Mouse (Mus musculus) frontal cortex, postnatal 14 days (tissue): ENCODE results near the gene Snx29.
A peak's percentile ranks its signal among the peaks of the same experiment; 100 is the strongest.

Experiments used
- DNase-seq, 2 experiments: peaks; one replicate each; pipeline ENCODE4 v3.0.0; 2022; ENCODE audit warnings: low spot score in 2 of 2

Snx29 gene

GRCm38 (mm10) chr16:11589782-11590695 lies 267.3 kb downstream of the Snx29 start:
- no peak for DNase-seq

GRCm38 (mm10) chr16:11596599-11596998 lies 273.9 kb downstream of the Snx29 start:
- DNase-seq, result no peak

DNA sequence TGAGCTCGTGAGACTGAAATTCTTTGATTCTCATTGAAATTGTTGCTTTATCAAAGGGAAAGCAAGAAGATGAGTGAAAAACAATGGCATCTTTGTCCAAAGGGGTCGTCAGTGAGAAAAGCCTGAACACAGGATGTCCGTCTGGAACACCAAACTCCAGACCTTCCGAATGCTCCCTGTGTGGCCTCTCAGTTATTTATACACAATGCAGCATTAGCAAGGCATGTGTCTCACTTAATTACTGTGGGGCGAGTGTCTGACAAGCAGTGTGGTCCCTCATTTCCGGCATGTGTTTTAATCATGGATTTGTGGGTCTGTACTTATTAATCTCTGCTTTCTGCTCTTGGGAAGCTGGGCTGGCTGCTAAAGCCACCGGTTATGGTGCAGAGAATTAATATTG lies 275.1 kb downstream of the Snx29 start:
- no peak for DNase-seq

- no peak for DNase-seq
These were observed 276.8 kb downstream of the Snx29 start for GRCm38 (mm10) chr16:11599523-11599922.

GRCm38 (mm10) chr16:11601336-11602082 lies 278.8 kb downstream of the Snx29 start:
- DNase-seq, result no peak

DNA sequence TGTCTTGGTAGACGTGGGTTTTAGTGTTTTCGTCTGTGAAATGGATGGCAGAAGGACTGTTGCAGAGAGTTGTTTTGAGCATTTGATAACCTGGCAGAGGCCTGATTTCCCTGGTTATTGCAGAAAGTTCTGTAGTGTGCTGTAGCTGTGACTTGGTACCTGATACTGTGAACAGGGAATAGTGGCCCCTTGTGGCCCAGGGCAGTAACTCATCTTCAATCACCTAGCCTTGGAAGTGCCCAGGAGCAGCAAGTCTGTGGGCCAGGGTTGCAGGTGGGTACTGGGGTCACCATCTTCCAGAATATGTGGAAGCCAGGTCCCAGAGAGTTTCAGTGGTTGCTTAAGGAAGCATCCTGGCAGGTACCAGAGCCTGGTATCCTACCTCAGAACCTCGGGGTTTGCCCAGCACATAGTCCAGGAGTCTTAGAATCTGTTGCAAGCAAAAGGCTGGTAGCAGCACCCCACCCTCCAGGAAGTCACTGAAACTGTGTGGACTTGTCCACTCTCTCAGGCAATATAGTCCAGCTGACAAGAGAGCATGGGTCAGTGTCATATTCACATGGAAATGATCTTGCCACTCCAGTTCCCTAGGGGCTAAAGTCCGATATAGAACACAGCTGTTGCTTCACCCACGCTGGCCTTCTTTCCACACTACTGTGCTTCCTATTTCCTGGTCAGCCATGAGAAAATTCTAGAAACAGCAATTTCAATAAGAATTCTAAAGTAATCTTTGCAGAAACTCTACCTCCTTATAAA lies 281.1 kb downstream of the Snx29 start:
- DNase-seq, result no peak

GRCm38 (mm10) chr16:11612526-11613126 lies 289.9 kb downstream of the Snx29 start:
- DNase-seq, result no peak

DNA sequence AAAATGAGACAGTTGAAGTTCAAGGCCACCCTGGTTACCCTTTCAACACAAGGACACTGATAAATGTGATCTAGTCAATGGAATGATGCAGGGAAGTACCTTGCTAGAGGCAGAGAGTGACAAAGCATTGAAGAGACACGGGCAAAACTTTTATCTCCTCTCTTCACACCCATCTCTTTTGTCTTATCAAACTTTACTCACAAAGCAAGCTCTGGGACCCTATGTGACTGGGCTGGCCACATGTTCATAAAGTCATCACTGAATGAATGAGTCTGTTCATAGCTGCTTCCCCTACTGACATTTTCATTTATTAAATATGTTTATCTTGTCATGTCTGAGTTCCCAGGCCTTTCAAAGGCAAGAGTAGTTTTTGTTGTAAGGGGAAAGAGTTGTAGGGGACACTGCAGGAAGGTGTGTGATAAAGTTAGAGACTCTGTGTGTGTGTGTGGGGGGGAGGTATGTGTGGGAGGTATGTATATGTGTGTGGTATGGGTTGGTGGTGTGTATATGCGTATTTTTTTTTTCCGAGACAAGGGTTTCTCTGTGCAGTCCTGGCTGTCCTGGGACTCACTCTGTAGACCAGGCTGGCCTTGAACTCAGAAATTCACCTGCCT lies 291.8 kb downstream of the Snx29 start:
- DNase-seq, result no peak

- no peak for DNase-seq
These were observed 292.9 kb downstream of the Snx29 start for GRCm38 (mm10) chr16:11615633-11616032.

- DNase-seq, result no peak
These were observed 297.2 kb downstream of the Snx29 start for GRCm38 (mm10) chr16:11619951-11620350.

DNA sequence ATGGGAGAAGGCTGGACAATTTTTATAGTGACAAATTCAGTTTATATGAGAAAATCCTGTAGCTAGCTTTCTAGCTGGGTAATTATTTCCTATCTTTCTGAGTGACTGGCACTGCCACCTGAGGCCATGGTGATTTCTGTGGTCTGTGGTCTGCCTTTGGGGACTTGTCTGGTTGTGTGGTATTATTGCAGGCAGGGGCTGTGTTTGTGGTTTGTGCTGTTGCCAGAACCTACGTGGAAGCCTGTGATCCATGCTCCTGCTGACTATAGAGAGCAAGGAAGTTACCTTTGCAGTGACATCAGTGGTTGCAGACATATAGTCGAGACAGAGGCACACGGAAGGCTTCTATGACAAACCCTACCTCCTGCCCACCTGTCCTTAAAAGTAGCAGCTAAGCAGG lies 298.3 kb downstream of the Snx29 start:
- no peak for DNase-seq

GRCm38 (mm10) chr16:11621664-11622063 lies 299.0 kb downstream of the Snx29 start:
- DNase-seq, result no peak

- no peak for DNase-seq
These were observed 300.3 kb downstream of the Snx29 start for GRCm38 (mm10) chr16:11623032-11623431.

DNA sequence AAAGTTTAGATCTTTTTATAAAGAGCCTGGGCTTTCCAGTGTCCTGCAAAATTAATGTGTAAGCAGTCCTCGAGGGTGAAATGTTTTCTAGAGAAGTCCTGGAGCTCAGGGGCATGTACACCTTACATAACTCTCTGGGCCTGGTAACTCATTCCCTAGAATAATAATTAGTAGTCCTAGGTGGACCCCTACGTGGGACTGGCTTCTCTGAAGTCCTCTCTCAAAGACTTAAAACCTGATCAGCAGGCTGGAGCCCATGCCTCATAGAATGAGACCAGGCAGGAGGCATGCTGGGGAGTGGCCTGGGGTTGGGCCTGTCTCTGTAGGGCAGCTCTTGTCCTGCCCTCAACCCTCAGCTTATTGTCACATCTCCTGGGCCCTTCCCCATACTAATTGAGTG lies 301.4 kb downstream of the Snx29 start:
- no peak for DNase-seq

DNA sequence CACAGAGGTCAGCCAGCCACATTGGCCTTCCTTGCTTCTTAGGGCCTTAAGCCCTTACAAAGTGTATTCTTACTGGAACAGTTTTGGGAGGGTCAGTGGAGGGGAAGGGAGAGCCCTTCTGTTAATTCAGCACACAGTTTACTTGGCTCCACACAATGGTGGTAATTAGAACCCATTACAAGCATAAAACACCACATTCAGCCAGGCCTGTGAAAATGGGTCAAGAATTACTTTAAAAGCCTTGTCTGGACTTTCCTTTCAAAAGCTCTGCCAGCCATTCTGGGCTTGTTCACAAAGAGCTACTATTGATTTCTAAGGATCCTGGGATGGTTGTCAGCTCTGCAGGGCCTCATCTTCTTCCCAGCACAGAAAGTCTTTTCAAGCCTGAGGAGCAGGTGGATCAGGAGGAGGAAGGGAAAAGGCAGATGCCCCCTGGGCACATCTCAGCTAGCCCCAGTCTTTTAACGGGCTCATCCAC lies 303.3 kb downstream of the Snx29 start:
- peak in 1 of 2 experiments; percentile 28 for DNase-seq

DNA sequence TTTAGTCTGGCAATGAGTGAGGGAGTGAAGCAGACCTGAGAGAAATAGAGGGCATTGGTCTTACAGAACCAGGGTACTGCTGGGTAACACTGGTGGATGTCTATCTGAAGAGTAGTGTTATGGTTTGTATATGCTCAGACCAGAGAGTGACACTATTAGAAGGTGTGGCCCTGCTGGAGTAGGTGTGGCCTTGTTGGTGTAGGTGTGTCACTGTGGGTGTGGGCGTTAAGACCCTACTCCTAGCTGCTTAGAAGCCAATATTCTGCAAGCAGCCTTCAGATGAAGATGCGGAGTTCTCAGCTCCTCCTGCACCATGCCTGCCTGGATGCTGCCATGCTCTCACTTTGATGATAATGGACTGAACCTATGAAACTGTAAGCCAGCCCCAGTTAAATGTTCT lies 303.9 kb downstream of the Snx29 start:
- DNase-seq, result no peak

GRCm38 (mm10) chr16:11627866-11628638 lies 305.3 kb downstream of the Snx29 start:
- no peak for DNase-seq

- DNase-seq, result no peak
These were observed 307.0 kb downstream of the Snx29 start for GRCm38 (mm10) chr16:11629704-11630103.

DNA sequence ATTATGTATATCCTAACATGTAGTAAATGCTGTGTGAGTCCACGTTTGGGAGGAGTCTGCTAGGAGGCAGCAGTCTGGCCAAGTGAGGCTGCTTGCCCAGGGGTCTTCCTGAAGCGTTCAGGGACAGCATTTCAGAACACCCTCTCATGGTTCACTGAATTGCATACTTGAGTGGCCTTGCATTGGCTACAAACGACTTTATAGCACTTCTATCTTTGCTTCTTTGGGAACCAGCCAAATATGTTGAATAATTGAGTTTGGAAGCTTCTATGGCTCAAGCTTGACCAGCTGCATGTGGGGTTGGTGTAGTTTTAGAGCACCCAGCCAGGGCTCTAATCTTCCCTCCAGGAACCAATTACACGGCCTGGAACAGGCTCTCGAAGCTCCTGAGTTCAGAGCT lies 307.8 kb downstream of the Snx29 start:
- no peak for DNase-seq

GRCm38 (mm10) chr16:11632205-11632747 lies 309.6 kb downstream of the Snx29 start:
- DNase-seq, result no peak
